Mouse (Mus musculus): ENCODE results near the gene Vmn2r19. TPM values are rescaled to one million over a fixed set of nuclear protein-coding genes. Genes with fewer than 3 reads are reported as not detected.

The Vmn2r19 gene
- polyA plus RNA-seq, 1 experiment from 2014 or later: not detected

DNA sequence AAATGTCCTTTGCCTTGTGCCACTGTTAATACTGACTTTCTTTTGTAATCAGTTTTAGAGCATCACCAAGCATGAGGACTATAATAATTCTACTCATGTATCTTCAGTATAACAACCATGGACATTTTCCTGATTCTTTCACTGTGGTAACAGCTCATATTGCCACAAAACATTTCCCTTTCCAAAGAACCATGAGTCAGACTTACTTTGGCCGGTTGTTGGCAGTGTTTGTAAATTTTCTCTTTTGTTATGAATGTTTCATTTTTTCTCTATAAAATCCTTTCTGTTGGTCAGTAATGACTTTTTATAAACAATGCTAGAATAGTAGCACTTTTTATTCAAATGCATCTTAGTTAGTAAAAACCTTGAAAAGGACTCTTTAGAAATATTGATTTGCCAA lies 38.0 kb downstream of the Vmn2r19 start:
- H3K4me3 ChIP-seq (ENCODE audit: low read length): no peak overlapping the region
- no peaks in the 10 kb centered on the region for H3K27me3 ChIP-seq (ENCODE audit: control insufficient read depth, insufficient read depth, low read length)
- ATAC-seq (replicated peaks; ENCODE audit: extremely low read depth, insufficient read depth, low FRiP score): no peak
- no peaks in the 10 kb centered on the region for H3K9me3 ChIP-seq (replicated peaks; ENCODE audit: control insufficient read depth, low read length)
- no peak overlapping the region for H3K4me2 ChIP-seq (ENCODE audit: low read depth, low read length)
- H3K36me3 ChIP-seq (ENCODE audit: control insufficient read depth, insufficient read depth): no peaks in the 10 kb centered on the region
- H3K9ac ChIP-seq (ENCODE audit: low read length): no peak overlapping the region
- H3K4me1 ChIP-seq (ENCODE audit: control insufficient read depth, insufficient read depth, low read length): no peaks in the 10 kb centered on the region
- H3K27ac ChIP-seq (ENCODE audit: low read length): no peak overlapping the region
- 74% methylated on average over 1 of the region's 1 CpGs for WGBS

Other genes with a start within 250 kb of the Vmn2r19 start
- gene Clec4a2, start 201.9 kb upstream of the Vmn2r19 start, polyA plus RNA-seq (2015; fragmentation: Nextera tagmentation; extraction: Ambion mirVana): 2.3 and 2.5 TPM in 2 replicates
- not detected in 2 replicates for gene Clec4b2, start 135.4 kb upstream of the Vmn2r19 start, polyA plus RNA-seq (2015; fragmentation: Nextera tagmentation; extraction: Ambion mirVana)
- gene Clec4n, start 78.5 kb upstream of the Vmn2r19 start, polyA plus RNA-seq (2015; fragmentation: Nextera tagmentation; extraction: Ambion mirVana): 2.8 and 3.7 TPM in 2 replicates
- gene Clec4d, start 46.2 kb upstream of the Vmn2r19 start, polyA plus RNA-seq (2015; fragmentation: Nextera tagmentation; extraction: Ambion mirVana): 0.11 and 0.44 TPM in 2 replicates
- 0.10 and 0.18 TPM in 2 replicates for gene Clec4e, start 18.5 kb upstream of the Vmn2r19 start, polyA plus RNA-seq (2015; fragmentation: Nextera tagmentation; extraction: Ambion mirVana)
- gene Vmn2r20, start 109.8 kb downstream of the Vmn2r19 start, polyA plus RNA-seq (2015; fragmentation: Nextera tagmentation; extraction: Ambion mirVana): not detected in 2 replicates
- not detected in 2 replicates for gene Vmn2r21, start 225.1 kb downstream of the Vmn2r19 start, polyA plus RNA-seq (2015; fragmentation: Nextera tagmentation; extraction: Ambion mirVana)

Measured in heart, embryonic 16.5 days (tissue).